Mouse (Mus musculus) erythroid progenitor cell, adult 5-6 weeks (primary cell): Measurements from ENCODE around the gene Tmem121. TPM values are rescaled to one million over a fixed set of nuclear protein-coding genes. Genes with fewer than 3 reads are reported as not detected.

ENCODE experiments used
- ATAC-seq: replicated peaks from 2 replicates; pipeline ENCODE4 v1.8.0; 2016; ENCODE audit warnings: moderate number of reproducible peaks, mild to moderate bottlenecking, moderate TSS enrichment, inconsistent platforms; ENCODE audit not compliant: poor library complexity, low FRiP score, severe bottlenecking
- total RNA-seq, 2 experiments: library from RNA; stranded (forward) in 1 of 2; stranded (reverse) in 1 of 2; fragments of 150-400 nt in 1 of 2; fragments of 186-747, 209-891 nt in 1 of 2; gene quantifications; 2 replicates each; pipeline versions ENCODE4 v1.2.3 to v1.2.4; 2015 to 2017; ENCODE audit warnings: low replicate concordance in 2 of 2

Tmem121 gene
- total RNA-seq (2015; ENCODE audit: low replicate concordance) = not detected in 2 replicates
- total RNA-seq (2017; ENCODE audit: low replicate concordance) = not detected in 2 replicates

GRCm38 (mm10) chr12:113185442-113186291, at the start of gene Tmem121:
TSS of gene Tmem121 (plus strand) at chr12:113185930.
- ATAC-seq = no peak

- ATAC-seq = no peak
These were observed 49.2 kb upstream of the Tmem121 start for GRCm38 (mm10) chr12:113136492-113137020.

- ATAC-seq = no peak
These were observed 48.2 kb upstream of the Tmem121 start for GRCm38 (mm10) chr12:113137260-113138213.

- ATAC-seq = no peak
These were observed 47.4 kb upstream of the Tmem121 start for GRCm38 (mm10) chr12:113138291-113138690.

- ATAC-seq = no peak
These were observed 46.5 kb upstream of the Tmem121 start for GRCm38 (mm10) chr12:113138901-113139864.

GRCm38 (mm10) chr12:113139908-113140615, 45.7 kb upstream of the Tmem121 start, which contains the start of gene Crip2:
TSS of gene Crip2 (plus strand) at chr12:113140236.
- peak; percentile 75 for ATAC-seq

- peak; percentile 74 for ATAC-seq
These were observed 44.9 kb upstream of the Tmem121 start for GRCm38 (mm10) chr12:113140616-113141411.

GRCm38 (mm10) chr12:113141531-113141973, 44.2 kb upstream of the Tmem121 start:
- ATAC-seq = no peak

GRCm38 (mm10) chr12:113142021-113142975, 43.4 kb upstream of the Tmem121 start:
- no peak for ATAC-seq

GRCm38 (mm10) chr12:113143164-113143563, 42.6 kb upstream of the Tmem121 start:
- ATAC-seq = no peak

- ATAC-seq = 0 out of 2 replicates have a peak, but pooled peaks have one; percentile 18
These were observed 41.6 kb upstream of the Tmem121 start for GRCm38 (mm10) chr12:113144001-113144756.

- no peak for ATAC-seq
These were observed 40.8 kb upstream of the Tmem121 start for GRCm38 (mm10) chr12:113144886-113145285.

GRCm38 (mm10) chr12:113145591-113145990, 40.1 kb upstream of the Tmem121 start:
- no peak for ATAC-seq

- peak; percentile 54 for ATAC-seq
These were observed 39.3 kb upstream of the Tmem121 start, which contains the start of gene Crip1 for GRCm38 (mm10) chr12:113146112-113147057. TSS of gene Crip1 (plus strand) at chr12:113146316.
